Mouse (Mus musculus): ENCODE data around the gene Taf1b. TPM values are rescaled to one million over a fixed set of nuclear protein-coding genes. Genes with fewer than 3 reads are reported as not detected.

Taf1b gene
- 33.9 and 34.2 TPM in 2 replicates for polyA plus RNA-seq (2012; rRNA removed)

GRCm38 (mm10) chr12:24498150-24498840, at the start of gene Taf1b:
TSS of gene Taf1b (plus strand) at chr12:24498359.

DNA sequence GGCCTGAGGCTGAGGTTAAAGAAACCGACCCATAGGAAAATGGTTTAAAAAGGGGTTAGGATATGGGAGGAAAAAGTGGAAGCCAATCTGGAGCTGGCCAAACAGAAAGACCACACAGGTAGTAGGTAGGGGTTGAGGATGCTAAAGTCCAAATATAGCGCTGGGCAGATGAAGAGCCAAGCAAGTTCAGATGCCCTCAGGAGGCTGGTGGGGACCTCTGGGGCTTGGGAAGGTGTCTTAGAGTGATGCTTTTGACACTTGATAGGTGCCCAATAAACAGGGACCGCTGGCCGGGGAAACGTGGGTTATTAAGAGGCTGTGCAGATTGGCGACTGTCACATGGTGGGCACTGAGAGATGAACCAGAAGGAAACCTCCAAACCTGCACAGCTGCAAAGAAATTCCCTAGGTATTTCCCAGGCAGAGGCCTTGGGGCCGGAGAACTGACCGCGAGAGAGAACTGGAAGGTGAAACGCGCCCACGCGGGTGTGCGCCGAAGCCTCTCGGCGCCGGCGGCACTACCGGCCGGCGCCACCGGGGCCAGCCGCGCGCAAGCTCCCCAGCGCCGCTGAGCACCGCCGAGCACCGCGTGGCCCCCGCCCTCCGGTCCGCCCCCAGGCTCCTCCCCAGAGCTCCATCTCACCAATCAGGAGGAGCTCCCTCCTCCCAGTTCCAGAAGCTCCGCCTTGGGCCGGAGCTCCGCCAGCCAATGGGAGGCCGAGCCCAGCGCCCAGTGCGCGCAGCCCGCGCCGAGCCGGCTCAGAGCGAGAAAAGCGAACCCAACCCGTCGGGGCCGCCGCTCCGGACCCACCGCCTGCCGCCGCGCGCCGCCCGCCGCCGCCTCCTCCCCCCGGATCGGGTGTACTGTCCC, 73.6 kb downstream of the Taf1b start, which contains the start of gene Grhl1:
TSS of gene Grhl1 (plus strand) at position 761 of the 870 bp plus-strand sequence.

Other genes starting within 250 kb of the Taf1b start
- 2.3 and 2.6 TPM in 2 replicates for gene Grhl1, start 73.9 kb downstream of the Taf1b start, polyA plus RNA-seq (2012; rRNA removed)
- 16.2 and 18.2 TPM in 2 replicates for gene Klf11, start 152.9 kb downstream of the Taf1b start, polyA plus RNA-seq (2012; rRNA removed)
- 4.2 and 5.2 TPM in 2 replicates for gene Cys1, start 183.5 kb downstream of the Taf1b start, polyA plus RNA-seq (2012; rRNA removed)
- 18.1 and 21.0 TPM in 2 replicates for gene Rrm2, start 209.9 kb downstream of the Taf1b start, polyA plus RNA-seq (2012; rRNA removed)